16 mouse cellular contexts compared by ENCODE assay signal in the genomic region with DNA sequence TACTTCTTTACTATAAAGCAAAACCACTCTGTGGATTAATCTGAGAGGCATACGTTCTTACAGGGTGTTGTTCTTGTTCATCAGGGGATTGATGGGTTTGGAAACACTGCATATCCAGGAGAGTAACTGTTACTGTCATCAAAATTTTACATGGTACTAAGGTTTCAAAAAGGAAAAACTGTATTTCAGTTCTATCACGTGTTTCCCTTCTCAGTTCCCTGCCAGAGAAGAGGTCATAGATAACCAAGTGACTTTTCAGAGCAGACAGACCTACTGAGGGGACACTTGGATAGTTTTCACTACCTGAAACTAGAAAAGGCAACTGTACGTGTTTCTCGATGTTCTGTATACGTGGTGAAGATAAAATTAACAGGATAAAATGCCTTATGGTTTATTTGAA.
"Had no signal": no experiment of that assay in that cellular context is flagged by ENCODE, and none has a peak within 500 bp of the region (broad histone marks: within the 10 kb centered on the region; RNA-seq: fewer than 3 reads in every experiment).

No protein-coding gene starts in this region.

- H3K4me2 ChIP-seq: neural tube, embryonic 13.5 days; neural tube, embryonic 15.5 days; stomach, embryonic 15.5 days had no signal

- H3K27ac ChIP-seq: neural tube, embryonic 13.5 days; neural tube, embryonic 15.5 days; stomach, embryonic 15.5 days; stomach, postnatal 0 days had no signal

- DNase-seq: retina, postnatal 1 day; right cerebral cortex, adult 18-20 months; right cerebral cortex, postnatal 14 days; right cerebral cortex, postnatal 25 days; right cerebral cortex, postnatal 4 days; spleen, adult 18-20 months; thymus, adult 18-20 months; thymus, adult 2 months; thymus, postnatal 14 days; thymus, postnatal 25 days; thymus, postnatal 36 days; thymus, postnatal 4 days had no signal

- H3K36me3 ChIP-seq: neural tube, embryonic 13.5 days; neural tube, embryonic 15.5 days; stomach, embryonic 15.5 days had no signal

- H3K4me1 ChIP-seq: neural tube, embryonic 13.5 days; neural tube, embryonic 15.5 days; stomach, embryonic 15.5 days had no signal

- H3K9ac ChIP-seq: neural tube, embryonic 13.5 days; neural tube, embryonic 15.5 days; stomach, embryonic 15.5 days had no signal

- H3K4me3 ChIP-seq: neural tube, embryonic 13.5 days; neural tube, embryonic 15.5 days; stomach, embryonic 15.5 days had no signal

- H3K9me3 ChIP-seq: neural tube, embryonic 13.5 days; neural tube, embryonic 15.5 days; stomach, embryonic 15.5 days had no signal

- H3K27me3 ChIP-seq: neural tube, embryonic 13.5 days; neural tube, embryonic 15.5 days; stomach, embryonic 15.5 days had no signal
